Mouse (Mus musculus) frontal cortex, postnatal 36 days (tissue): ENCODE data around the gene Fbxw4.

ENCODE experiments used
- DNase-seq, 2 experiments: peaks; one replicate each; pipeline ENCODE4 v3.0.0; 2022; ENCODE audit warnings: low spot score in 2 of 2

Gene Fbxw4

GRCm38 (mm10) chr19:45615415-45616213 is 44.5 kb downstream of the Fbxw4 start:
- DNase-seq: no peak

- DNase-seq: peak in 1 of 2 experiments; percentile 37
Observed at GRCm38 (mm10) chr19:45614928-45615327, 45.2 kb downstream of the Fbxw4 start.

- no peak for DNase-seq
Observed at GRCm38 (mm10) chr19:45614375-45614774, 45.7 kb downstream of the Fbxw4 start.

GRCm38 (mm10) chr19:45610823-45611222 is 49.3 kb downstream of the Fbxw4 start:
- DNase-seq: no peak

- no peak for DNase-seq
Observed at GRCm38 (mm10) chr19:45608648-45609339, 51.3 kb downstream of the Fbxw4 start.

- no peak for DNase-seq
Observed at GRCm38 (mm10) chr19:45607479-45607878, 52.6 kb downstream of the Fbxw4 start.

- no peak for DNase-seq
Observed at GRCm38 (mm10) chr19:45606701-45607100, 53.4 kb downstream of the Fbxw4 start.

- DNase-seq: no peak
Observed at GRCm38 (mm10) chr19:45602606-45603005, 57.5 kb downstream of the Fbxw4 start.

- DNase-seq: no peak
Observed at GRCm38 (mm10) chr19:45597106-45597505, 63.0 kb downstream of the Fbxw4 start.

- DNase-seq: no peak
Observed at GRCm38 (mm10) chr19:45596434-45596833, 63.7 kb downstream of the Fbxw4 start.

GRCm38 (mm10) chr19:45596019-45596418 is 64.1 kb downstream of the Fbxw4 start:
- no peak for DNase-seq

GRCm38 (mm10) chr19:45595481-45595880 is 64.6 kb downstream of the Fbxw4 start:
- DNase-seq: no peak

- no peak for DNase-seq
Observed at GRCm38 (mm10) chr19:45594079-45594478, 66.0 kb downstream of the Fbxw4 start.

- no peak for DNase-seq
Observed at GRCm38 (mm10) chr19:45592916-45593315, 67.2 kb downstream of the Fbxw4 start.

- peak in 1 of 2 experiments; percentile 26 for DNase-seq
Observed at GRCm38 (mm10) chr19:45591704-45592103, 68.4 kb downstream of the Fbxw4 start.

- DNase-seq: no peak
Observed at GRCm38 (mm10) chr19:45589761-45590160, 70.4 kb downstream of the Fbxw4 start.

GRCm38 (mm10) chr19:45587509-45588292 is 72.4 kb downstream of the Fbxw4 start:
- DNase-seq: no peak

- no peak for DNase-seq
Observed at GRCm38 (mm10) chr19:45586850-45587249, 73.3 kb downstream of the Fbxw4 start.

GRCm38 (mm10) chr19:45584856-45585620 is 75.1 kb downstream of the Fbxw4 start:
- no peak for DNase-seq

GRCm38 (mm10) chr19:45583136-45583535 is 77.0 kb downstream of the Fbxw4 start:
- DNase-seq: no peak

- no peak for DNase-seq
Observed at GRCm38 (mm10) chr19:45582161-45582560, 78.0 kb downstream of the Fbxw4 start.
